Mouse (Mus musculus) liver, adult 2 months (tissue): Measurements from ENCODE around the gene Pnmt. TPM values are rescaled to one million over a fixed set of nuclear protein-coding genes. Genes with fewer than 3 reads are reported as not detected.

Source experiments
- DNase-seq: peaks from one replicate; pipeline ENCODE4 v3.0.0-alpha.2; 2011; ENCODE audit warnings: low read depth, low spot score; ENCODE audit errors: extremely low read depth
- H3K27ac ChIP-seq: fragments of 200-500 bp; replicated peaks from 2 replicates; pipeline ENCODE4 v1.5.1; 2012; ENCODE audit warnings: low read depth, mild to moderate bottlenecking, control low read depth, inconsistent platforms, low read length; ENCODE audit not compliant: insufficient read depth
- H3K27me3 ChIP-seq: fragments of 200-500 bp; 2 replicates; pipeline ENCODE4 v1.6.1; 2012; ENCODE audit warnings: mild to moderate bottlenecking, moderate library complexity, low read length, inconsistent platforms; ENCODE audit not compliant: control insufficient read depth, insufficient read depth
- H3K36me3 ChIP-seq: fragments of 200-500 bp; 2 replicates; pipeline ENCODE4 v1.6.1; 2012; ENCODE audit warnings: low read length, inconsistent platforms; ENCODE audit not compliant: control insufficient read depth, insufficient read depth
- H3K4me1 ChIP-seq: fragments of 200-500 bp; 2 replicates; pipeline ENCODE4 v1.6.1; 2011; ENCODE audit warnings: low read length; ENCODE audit not compliant: control insufficient read depth, insufficient read depth
- H3K4me3 ChIP-seq: fragments of 200-500 bp; 2 replicates; pipeline ENCODE4 v1.5.1; 2011; ENCODE audit warnings: low read depth, mild to moderate bottlenecking, control low read depth, low read length, moderate library complexity; ENCODE audit not compliant: insufficient read depth
- H3K79me2 ChIP-seq: fragments of 200-500 bp; 2 replicates; pipeline ENCODE4 v1.6.1; 2012; ENCODE audit warnings: inconsistent platforms, mild to moderate bottlenecking, low read length, moderate library complexity; ENCODE audit not compliant: control insufficient read depth, insufficient read depth
- H3K9ac ChIP-seq: fragments of 200-500 bp; 2 replicates; pipeline ENCODE4 v1.6.1; 2012; ENCODE audit warnings: low read depth, mild to moderate bottlenecking, control low read depth, inconsistent platforms, low read length
- CTCF ChIP-seq: fragments of 200-500 bp; IDR thresholded peaks from 2 replicates; pipeline ENCODE4 v1.5.1; 2011; ENCODE audit warnings: low read depth, low read length, control low read depth
- POLR2A ChIP-seq: fragments of 200-500 bp; IDR thresholded peaks from 2 replicates; pipeline ENCODE4 v1.6.1; 2011; ENCODE audit warnings: low read length, control low read depth; ENCODE audit not compliant: insufficient read depth; ENCODE audit errors: extremely low read depth
- WGBS: fragments of 180-500 bp; shearing (Covaris S2); methylation state at CpG from one replicate; pipeline ENCODE4 v1.1.7; 2018; 5-methylcytosine and 5-hydroxymethylcytosine counted together
- polyA plus RNA-seq: library from polyadenylated mRNA; depleted of rRNA; stranded (reverse); fragments of >200 nt; gene quantifications from 2 replicates; pipeline ENCODE4 v1.2.3, GENCODE M21; 2012
- total RNA-seq: library from RNA; depleted of rRNA; stranded (reverse); fragments of >200 nt; gene quantifications from 2 replicates; pipeline ENCODE4 v1.2.3, GENCODE M21; 2014

The Pnmt gene
- total and polyA plus RNA-seq, 2 experiments, result not detected

DNA sequence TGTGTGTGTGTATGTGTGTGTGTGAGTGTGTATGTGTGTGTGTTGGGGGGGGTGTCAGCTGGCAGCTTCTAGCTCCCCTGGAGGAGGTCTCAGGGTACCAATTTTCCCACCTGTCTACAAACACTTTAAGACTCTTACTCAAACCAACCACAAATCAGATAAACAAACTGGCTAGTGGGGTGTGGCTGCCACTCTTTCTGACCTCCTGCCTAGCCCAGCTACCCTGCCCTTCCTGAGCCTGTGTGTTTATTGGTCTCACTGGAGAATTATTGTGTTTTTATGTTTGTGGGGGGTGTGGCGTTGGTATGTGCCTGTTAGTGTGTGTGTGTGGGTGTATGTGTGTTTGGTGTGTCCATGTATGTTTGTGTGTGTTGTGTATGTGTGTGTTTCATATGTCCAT, 30.8 kb downstream of the Pnmt start:
- no peaks in the 10 kb centered on the region for H3K4me1 ChIP-seq
- TF ChIP-seq CTCF, result no peak
- no peak for DNase-seq
- no peak overlapping the region for H3K4me3 ChIP-seq
- no peak overlapping the region for H3K9ac ChIP-seq
- H3K27ac ChIP-seq, result no peak overlapping the region
- H3K27me3 ChIP-seq, result peaks cover 8% of the 10 kb centered on the region
- H3K36me3 ChIP-seq, result no peaks in the 10 kb centered on the region
- WGBS, result 83% methylated on average over 1 of the region's 1 CpGs
- peaks cover 3% of the 10 kb centered on the region; the same call in 1 of the 2 replicates for H3K79me2 ChIP-seq

DNA sequence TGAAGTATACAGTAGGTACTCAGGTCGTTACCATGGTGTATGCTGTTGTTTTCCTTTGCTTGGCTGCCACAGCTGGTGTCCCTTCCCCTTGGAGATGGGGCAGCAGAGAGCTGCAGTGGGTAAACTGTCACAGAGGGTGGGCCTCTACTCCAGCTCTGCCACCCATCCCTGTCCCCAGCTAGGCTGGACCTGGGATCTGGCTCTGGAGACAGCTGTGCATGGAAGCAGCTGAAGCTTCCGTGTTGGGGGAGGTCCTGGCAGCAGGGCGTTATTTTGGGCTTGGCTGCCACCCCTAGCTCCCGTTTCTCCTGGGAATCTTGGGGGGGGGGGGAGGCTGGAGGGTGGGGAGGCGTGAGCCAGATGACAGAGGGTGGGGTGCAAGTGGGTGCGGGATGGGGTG, 32.0 kb downstream of the Pnmt start:
- H3K27me3 ChIP-seq, result no peaks in the 10 kb centered on the region
- H3K79me2 ChIP-seq, result no peaks in the 10 kb centered on the region
- 76% methylated on average over 5 of the region's 6 CpGs for WGBS
- no peak overlapping the region for H3K4me3 ChIP-seq
- no peak for TF ChIP-seq POLR2A
- H3K27ac ChIP-seq, result no peak overlapping the region
- H3K36me3 ChIP-seq, result no peaks in the 10 kb centered on the region
- no peak overlapping the region for H3K9ac ChIP-seq
- no peaks in the 10 kb centered on the region for H3K4me1 ChIP-seq
- no peak for DNase-seq

DNA sequence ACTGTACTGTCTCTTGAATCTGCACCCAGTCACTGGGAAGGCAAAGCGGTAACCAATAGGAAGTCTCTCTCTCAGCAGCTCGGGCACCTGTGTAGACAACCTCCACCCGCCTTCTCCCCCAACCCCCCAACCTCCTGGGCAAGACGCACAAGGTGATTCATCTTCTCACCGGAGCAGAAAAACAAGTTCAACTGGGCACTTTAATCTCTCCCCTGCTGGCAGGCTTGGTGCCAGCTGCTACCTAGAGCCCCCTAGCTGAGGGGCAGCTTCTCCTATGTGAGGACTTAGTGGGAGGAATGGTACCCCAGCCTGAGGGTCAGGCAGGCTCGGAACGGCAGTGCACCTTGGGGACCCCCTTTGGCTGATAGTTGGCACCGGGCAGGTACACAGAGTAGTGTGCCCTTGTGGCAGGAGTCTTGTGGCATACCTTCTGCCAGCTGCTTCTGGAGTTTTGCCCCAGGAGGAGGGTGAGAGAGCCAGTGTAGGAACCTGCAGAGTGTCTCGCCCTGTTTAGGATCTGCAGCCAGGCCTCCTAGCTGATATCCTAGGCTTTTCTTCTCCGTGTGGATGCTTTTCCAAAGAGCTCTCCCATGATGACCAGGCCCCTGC, 32.8 kb downstream of the Pnmt start:
- no peak for DNase-seq

DNA sequence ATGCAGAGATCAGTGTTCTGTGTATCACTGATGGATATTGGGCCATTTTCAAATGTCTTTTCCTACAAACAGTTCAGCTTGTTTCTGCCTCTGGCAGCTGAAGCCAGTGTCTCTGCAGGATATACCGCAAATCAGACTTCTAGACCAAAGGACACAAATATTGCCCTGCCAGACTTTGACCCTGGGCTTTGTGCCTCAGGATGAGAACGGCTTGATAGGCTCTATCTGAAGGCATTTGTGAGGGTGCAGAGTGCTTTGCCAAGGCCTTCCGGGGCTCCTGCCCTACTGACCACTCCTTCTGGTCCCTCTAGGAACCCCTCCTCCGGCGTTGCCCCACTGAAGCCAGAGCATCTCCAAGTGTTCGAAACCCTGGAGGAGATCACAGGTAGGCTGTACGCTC, 40.3 kb downstream of the Pnmt start:
- H3K4me1 ChIP-seq, result no peaks in the 10 kb centered on the region
- H3K36me3 ChIP-seq, result no peaks in the 10 kb centered on the region
- H3K27me3 ChIP-seq, result no peaks in the 10 kb centered on the region
- TF ChIP-seq POLR2A (no peak), CTCF (no peak)
- no peak overlapping the region for H3K9ac ChIP-seq
- peak; percentile 15 for DNase-seq
- no peak overlapping the region for H3K27ac ChIP-seq
- 64% methylated on average over 7 of the region's 7 CpGs for WGBS
- H3K4me3 ChIP-seq, result no peak overlapping the region
- no peaks in the 10 kb centered on the region for H3K79me2 ChIP-seq

More for the DNA sequence above, 32.8 kb downstream of the Pnmt start:
- H3K4me3 ChIP-seq, result no peak overlapping the region
- no peak overlapping the region for H3K27ac ChIP-seq
- no peaks in the 10 kb centered on the region for H3K36me3 ChIP-seq
- H3K79me2 ChIP-seq, result no peaks in the 10 kb centered on the region
- H3K4me1 ChIP-seq, result no peaks in the 10 kb centered on the region
- H3K9ac ChIP-seq, result no peak overlapping the region
- H3K27me3 ChIP-seq, result no peaks in the 10 kb centered on the region
- TF ChIP-seq CTCF (no peak), POLR2A (no peak)
- WGBS, result 93% methylated on average over 10 of the region's 10 CpGs

DNA sequence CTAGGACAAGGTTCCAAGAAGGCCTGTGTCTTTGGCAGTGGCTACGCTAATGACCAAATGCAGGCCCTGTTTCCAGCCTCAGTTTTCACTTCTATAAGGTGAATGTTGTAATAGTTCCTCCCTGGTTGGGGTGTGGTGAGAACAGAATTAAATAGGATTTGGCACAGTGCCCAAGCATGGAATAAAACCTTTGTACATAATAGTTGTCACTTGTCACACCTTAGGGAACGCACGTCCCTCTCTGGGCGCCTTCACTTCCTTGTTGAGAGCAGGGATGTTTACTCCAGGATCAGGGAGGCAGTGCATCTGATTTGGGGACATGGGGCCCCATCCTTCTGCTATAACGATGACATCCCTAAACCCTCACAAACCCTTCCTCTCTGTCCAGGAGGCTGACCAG, 42.2 kb downstream of the Pnmt start:
- Histone ChIP-seq H3K36me3 (no peaks in the 10 kb centered on the region), H3K79me2 (no peaks in the 10 kb centered on the region), H3K9ac (no peak overlapping the region), H3K4me3 (no peak overlapping the region), H3K4me1 (no peaks in the 10 kb centered on the region), H3K27me3 (no peaks in the 10 kb centered on the region), H3K27ac (no peak overlapping the region)
- DNase-seq, result no peak
- no peak for TF ChIP-seq CTCF
- TF ChIP-seq POLR2A, result no peak
- 90% methylated on average over 5 of the region's 5 CpGs for WGBS

DNA sequence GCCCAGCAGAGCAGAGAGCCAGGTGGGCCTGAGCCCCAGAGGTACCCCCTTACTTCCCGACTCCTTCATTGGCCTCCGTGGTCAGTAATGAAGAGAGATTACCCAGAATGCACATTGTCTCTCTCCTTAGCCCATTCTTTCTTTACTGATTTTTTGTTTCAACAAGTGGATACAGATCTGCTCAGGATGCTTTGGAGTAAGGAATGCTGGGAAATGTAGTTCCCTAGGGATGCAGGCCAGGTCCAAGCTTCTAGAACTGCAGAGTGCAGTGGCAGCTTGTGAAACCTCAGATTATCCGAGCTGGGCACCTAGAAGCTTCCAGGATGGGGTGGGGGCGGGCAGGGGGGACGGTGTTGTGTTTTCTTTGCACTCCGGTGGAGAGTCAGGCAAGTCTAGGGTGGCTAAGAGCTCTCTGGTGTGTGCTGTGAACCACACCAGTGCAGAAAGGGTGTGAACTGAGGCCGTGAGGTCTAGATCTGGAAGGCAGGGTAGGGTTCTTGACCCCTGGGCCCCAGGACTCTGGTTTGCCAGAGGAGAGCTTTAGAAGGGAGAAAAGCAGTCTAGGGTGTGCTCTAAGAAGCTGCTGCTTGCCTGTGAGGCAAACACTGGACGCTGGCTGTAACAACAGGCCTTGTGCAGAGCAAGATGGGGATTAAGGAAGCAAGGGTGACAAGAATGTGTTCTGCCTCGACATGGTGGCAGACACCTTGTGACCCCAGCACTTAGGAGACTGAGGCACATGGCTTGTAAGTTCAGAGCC, 45.7 kb downstream of the Pnmt start:
- WGBS, result 81% methylated on average over 9 of the region's 9 CpGs
- no peak for DNase-seq
- no peak for TF ChIP-seq CTCF
- no peak for TF ChIP-seq POLR2A
- Histone ChIP-seq H3K79me2 (no peaks in the 10 kb centered on the region), H3K4me1 (no peaks in the 10 kb centered on the region), H3K27ac (no peak overlapping the region), H3K36me3 (no peaks in the 10 kb centered on the region), H3K27me3 (no peaks in the 10 kb centered on the region), H3K4me3 (no peak overlapping the region), H3K9ac (no peak overlapping the region)
